Mouse (Mus musculus) myocyte (in vitro differentiated cells): ENCODE data around the gene Mamld1.

Experiments
- E2F4 ChIP-seq: IDR thresholded peaks from one replicate; pipeline ENCODE4 v1.6.1; 2011; ENCODE audit warnings: mild to moderate bottlenecking, control low read depth, moderate library complexity; ENCODE audit not compliant: insufficient read depth
- POLR2A ChIP-seq: IDR thresholded peaks from one replicate; pipeline ENCODE4 v1.6.1; 2011; ENCODE audit warnings: low read depth, mild to moderate bottlenecking, control low read depth, moderate library complexity; ENCODE audit not compliant: insufficient read length
- POLR2AphosphoS2 ChIP-seq: IDR thresholded peaks from one replicate; pipeline ENCODE4 v1.6.1; 2011; ENCODE audit warnings: low read depth, control low read depth; ENCODE audit not compliant: insufficient read length

GRCm38 (mm10) chrX:71110333-71110732, 60.3 kb downstream of the Mamld1 start:
- no peak for TF ChIP-seq POLR2AphosphoS2
- TF ChIP-seq E2F4: no peak
- no peak for TF ChIP-seq POLR2A
